Mouse (Mus musculus) liver, embryonic 12.5 days (tissue): ENCODE measurements around the gene Prph. TPM values are rescaled to one million over a fixed set of nuclear protein-coding genes. Genes with fewer than 3 reads are reported as not detected.
A peak's percentile ranks its signal among the peaks of the same experiment; 100 is the strongest.

ENCODE experiments used
- ATAC-seq: fragments of 200-750 bp; cut with Nextera tagmentation; 2 replicates; pipeline ENCODE4 v1.8.0; 2017; ENCODE audit warnings: moderate number of reproducible peaks, mild to moderate bottlenecking, moderate library complexity
- H3K27ac ChIP-seq: fragments of 300-500 bp; sonication (generic); 2 replicates; pipeline ENCODE4 v1.5.1; 2016; ENCODE audit warnings: mild to moderate bottlenecking
- H3K27me3 ChIP-seq: fragments of 300-500 bp; sonication (generic); replicated peaks from 2 replicates; pipeline ENCODE4 v1.6.1; 2016; ENCODE audit warnings: mild to moderate bottlenecking, moderate library complexity
- H3K36me3 ChIP-seq: fragments of 300-500 bp; sonication (generic); 2 replicates; pipeline ENCODE4 v1.6.1; 2016; ENCODE audit warnings: mild to moderate bottlenecking, moderate library complexity
- H3K4me1 ChIP-seq: fragments of 300-500 bp; sonication (generic); 2 replicates; pipeline ENCODE4 v1.6.1; 2016
- H3K4me2 ChIP-seq: fragments of 300-500 bp; sonication (generic); 2 replicates; pipeline ENCODE4 v1.6.1; 2016; ENCODE audit warnings: mild to moderate bottlenecking, moderate library complexity
- H3K4me3 ChIP-seq: fragments of 300-500 bp; sonication (generic); 2 replicates; pipeline ENCODE4 v1.5.1; 2016; ENCODE audit warnings: mild to moderate bottlenecking, moderate library complexity
- H3K9ac ChIP-seq: fragments of 300-500 bp; sonication (generic); 2 replicates; pipeline ENCODE4 v1.6.1; 2016; ENCODE audit warnings: mild to moderate bottlenecking, moderate library complexity
- H3K9me3 ChIP-seq: fragments of 300-500 bp; sonication (generic); replicated peaks from 2 replicates; pipeline ENCODE4 v1.6.1; 2016; ENCODE audit warnings: mild to moderate bottlenecking, moderate library complexity
- WGBS: fragments of 180-500 bp; shearing (Covaris S2); methylation state at CpG from one replicate; pipeline ENCODE4 v1.1.7; 2016; ENCODE audit not compliant: insufficient replicate concordance; 5-methylcytosine and 5-hydroxymethylcytosine counted together
- polyA plus RNA-seq: library from polyadenylated mRNA; unstranded; fragments of >200 nt; fragmentation: Nextera tagmentation; extraction: Ambion mirVana; gene quantifications from 2 replicates; pipeline ENCODE4 v1.2.1, GENCODE M21; 2016

Prph gene
- 0.35 and 0.89 TPM in 2 replicates for polyA plus RNA-seq

- H3K9me3 ChIP-seq = no peaks in the 10 kb centered on the region
- 4% methylated on average over 30 of the region's 30 CpGs for WGBS
- H3K27ac ChIP-seq = no peak within 1 kb of the TSS
- H3K4me2 ChIP-seq = peak within 1 kb of the TSS; percentile 54
- no peak for ATAC-seq
- no peak within 1 kb of the TSS for H3K9ac ChIP-seq
- no peaks in the 10 kb centered on the region for H3K36me3 ChIP-seq
- peaks cover 99% of the 10 kb centered on the region for H3K27me3 ChIP-seq
- peak within 1 kb of the TSS; percentile 38 for H3K4me3 ChIP-seq
- peaks cover 19% of the 10 kb centered on the region for H3K4me1 ChIP-seq
Measured at GRCm38 (mm10) chr15:99055040-99055439, at the start of gene Prph. Prph (plus strand) TSS chr15:99055174.

- WGBS = 36% methylated on average over 6 of the region's 6 CpGs
- Histone ChIP-seq H3K9ac (no peak overlapping the region), H3K36me3 (no peaks in the 10 kb centered on the region), H3K27ac (no peak overlapping the region), H3K4me1 (no peaks in the 10 kb centered on the region), H3K4me2 (no peak overlapping the region), H3K4me3 (no peak overlapping the region), H3K27me3 (peaks cover 1% of the 10 kb centered on the region), H3K9me3 (no peaks in the 10 kb centered on the region)
- no peak for ATAC-seq
Measured at GRCm38 (mm10) chr15:99008801-99009241, 46.2 kb upstream of the Prph start.

- no peak overlapping the region for H3K4me2 ChIP-seq
- ATAC-seq = no peak
- no peaks in the 10 kb centered on the region for H3K36me3 ChIP-seq
- no peak overlapping the region for H3K27ac ChIP-seq
- peaks cover 14% of the 10 kb centered on the region for H3K27me3 ChIP-seq
- H3K9ac ChIP-seq = no peak overlapping the region
- H3K9me3 ChIP-seq = no peaks in the 10 kb centered on the region
- WGBS = 80% methylated on average over 2 of the region's 2 CpGs
- H3K4me1 ChIP-seq = no peaks in the 10 kb centered on the region
- H3K4me3 ChIP-seq = no peak overlapping the region
Measured at GRCm38 (mm10) chr15:99010896-99011295, 44.1 kb upstream of the Prph start.

- Histone ChIP-seq H3K36me3 (no peaks in the 10 kb centered on the region), H3K27me3 (peaks cover 14% of the 10 kb centered on the region), H3K9me3 (no peaks in the 10 kb centered on the region), H3K9ac (no peak overlapping the region), H3K27ac (no peak overlapping the region), H3K4me3 (no peak overlapping the region), H3K4me1 (no peaks in the 10 kb centered on the region), H3K4me2 (no peak overlapping the region)
- no peak for ATAC-seq
- 59% methylated on average over 3 of the region's 3 CpGs for WGBS
Measured at GRCm38 (mm10) chr15:99011946-99012345, 43.0 kb upstream of the Prph start.

- no peak for ATAC-seq
- no peaks in the 10 kb centered on the region for H3K4me1 ChIP-seq
- no peak overlapping the region for H3K9ac ChIP-seq
- 54% methylated on average over 9 of the region's 9 CpGs for WGBS
- H3K9me3 ChIP-seq = no peaks in the 10 kb centered on the region
- H3K27ac ChIP-seq = no peak overlapping the region
- no peak overlapping the region for H3K4me2 ChIP-seq
- H3K36me3 ChIP-seq = no peaks in the 10 kb centered on the region
- H3K4me3 ChIP-seq = no peak overlapping the region
- H3K27me3 ChIP-seq = peaks cover 31% of the 10 kb centered on the region
Measured at GRCm38 (mm10) chr15:99014496-99015030, 40.4 kb upstream of the Prph start.

DNA sequence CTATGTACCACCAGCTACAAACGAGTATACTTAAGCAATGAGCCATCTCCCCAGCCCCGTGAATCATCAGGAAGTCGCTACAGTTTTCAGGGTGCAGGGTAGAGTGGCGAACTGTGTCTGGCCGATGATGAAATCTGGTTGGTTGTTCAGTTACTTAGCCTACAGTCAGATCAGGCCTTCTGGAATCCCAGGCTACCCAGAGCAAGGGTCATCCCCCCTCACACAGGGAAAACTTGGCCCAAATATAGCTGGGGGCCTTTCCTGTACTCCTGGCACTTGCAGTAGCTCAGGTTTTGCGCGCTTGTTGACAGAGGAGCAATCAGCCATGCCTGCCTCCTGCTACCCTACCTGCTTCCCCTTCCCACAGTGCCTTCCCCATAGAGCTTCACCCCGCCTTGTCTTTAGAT is 37.6 kb upstream of the Prph start:
- Histone ChIP-seq H3K4me2 (no peak overlapping the region), H3K4me3 (no peak overlapping the region), H3K9ac (no peak overlapping the region), H3K36me3 (no peaks in the 10 kb centered on the region), H3K9me3 (no peaks in the 10 kb centered on the region; the same call in 1 of the 2 replicates), H3K27me3 (peaks cover 34% of the 10 kb centered on the region), H3K4me1 (no peaks in the 10 kb centered on the region), H3K27ac (no peak overlapping the region)
- WGBS = 55% methylated on average over 8 of the region's 8 CpGs
- ATAC-seq = peak; percentile 18; the same call in 1 of the 2 replicates

DNA sequence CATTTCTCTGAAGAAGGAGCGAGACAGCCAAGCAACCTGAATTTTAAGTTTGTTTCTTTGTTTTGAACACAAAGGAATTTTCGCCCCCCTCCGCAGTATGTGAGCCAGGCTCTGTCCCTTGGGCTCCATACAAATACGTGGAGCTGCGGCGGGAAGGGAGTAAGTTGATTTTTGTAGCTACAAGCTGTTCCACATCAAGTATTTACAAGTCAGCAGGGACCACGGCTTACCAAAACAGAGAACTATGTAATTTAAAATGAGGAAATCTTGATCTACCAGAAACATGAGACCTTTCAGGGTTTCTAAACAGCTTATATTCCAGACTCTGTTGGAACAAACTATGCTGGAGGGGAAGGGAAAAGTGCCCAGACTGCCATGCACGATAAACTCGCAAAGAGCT is 37.0 kb upstream of the Prph start:
- Histone ChIP-seq H3K4me2 (no peak overlapping the region), H3K4me1 (no peaks in the 10 kb centered on the region), H3K9me3 (no peaks in the 10 kb centered on the region; the same call in 1 of the 2 replicates), H3K27me3 (peaks cover 34% of the 10 kb centered on the region), H3K4me3 (no peak overlapping the region), H3K27ac (no peak overlapping the region), H3K36me3 (no peaks in the 10 kb centered on the region), H3K9ac (no peak overlapping the region)
- WGBS = 72% methylated on average over 9 of the region's 9 CpGs
- ATAC-seq = no peak

DNA sequence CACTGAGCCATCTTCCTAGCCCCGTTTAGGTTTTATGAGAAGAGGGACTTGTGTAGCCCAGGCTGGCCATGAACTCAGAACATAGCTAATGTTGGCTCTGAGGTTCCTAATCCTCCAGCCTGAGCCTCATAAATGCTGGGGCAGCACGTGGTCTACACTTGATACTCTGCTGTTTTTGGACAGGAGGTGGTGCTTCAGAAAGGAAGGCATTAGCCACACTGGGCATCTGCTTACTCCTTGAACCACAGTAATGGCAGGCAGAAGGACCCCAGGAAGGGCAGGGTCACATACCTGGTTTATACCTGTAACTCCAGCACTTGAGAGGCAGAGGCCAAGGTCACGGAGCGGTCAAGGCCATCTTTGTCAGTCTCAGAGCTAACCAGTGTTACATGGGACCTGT is 36.3 kb upstream of the Prph start:
- no peaks in the 10 kb centered on the region for H3K4me1 ChIP-seq
- no peak overlapping the region for H3K27ac ChIP-seq
- no peak overlapping the region for H3K4me3 ChIP-seq
- ATAC-seq = no peak
- 66% methylated on average over 4 of the region's 4 CpGs for WGBS
- no peaks in the 10 kb centered on the region for H3K36me3 ChIP-seq
- no peak overlapping the region for H3K9ac ChIP-seq
- H3K27me3 ChIP-seq = peaks cover 34% of the 10 kb centered on the region
- H3K9me3 ChIP-seq = no peaks in the 10 kb centered on the region; the same call in 1 of the 2 replicates
- H3K4me2 ChIP-seq = no peak overlapping the region

- Histone ChIP-seq H3K27ac (no peak overlapping the region), H3K4me2 (no peak overlapping the region), H3K4me1 (no peaks in the 10 kb centered on the region), H3K9ac (no peak overlapping the region), H3K27me3 (peaks cover 34% of the 10 kb centered on the region), H3K36me3 (no peaks in the 10 kb centered on the region), H3K9me3 (no peaks in the 10 kb centered on the region; the same call in 1 of the 2 replicates), H3K4me3 (no peak overlapping the region)
- 55% methylated on average over 8 of the region's 8 CpGs for WGBS
- no peak for ATAC-seq
Measured at GRCm38 (mm10) chr15:99019436-99019835, 35.5 kb upstream of the Prph start.

- peaks cover 4% of the 10 kb centered on the region; the same call in 1 of the 2 replicates for H3K4me1 ChIP-seq
- no peak for ATAC-seq
- 65% methylated on average over 4 of the region's 4 CpGs for WGBS
Measured at GRCm38 (mm10) chr15:99020171-99020570, 34.8 kb upstream of the Prph start.

GRCm38 (mm10) chr15:99021255-99021654 is 33.7 kb upstream of the Prph start:
- WGBS = 79% methylated on average over 7 of the region's 7 CpGs
- no peak overlapping the region for H3K4me2 ChIP-seq
- H3K27ac ChIP-seq = no peak overlapping the region
- no peak overlapping the region for H3K4me3 ChIP-seq
- ATAC-seq = no peak
- no peaks in the 10 kb centered on the region for H3K36me3 ChIP-seq
- H3K9me3 ChIP-seq = no peaks in the 10 kb centered on the region; the same call in 1 of the 2 replicates
- no peak overlapping the region for H3K9ac ChIP-seq
- peaks cover 27% of the 10 kb centered on the region for H3K27me3 ChIP-seq
- peaks cover 7% of the 10 kb centered on the region; the same call in 1 of the 2 replicates for H3K4me1 ChIP-seq

More at GRCm38 (mm10) chr15:99020171-99020570, 34.8 kb upstream of the Prph start:
- H3K27me3 ChIP-seq = peaks cover 27% of the 10 kb centered on the region
- no peak overlapping the region for H3K27ac ChIP-seq
- no peak overlapping the region for H3K4me3 ChIP-seq
- no peaks in the 10 kb centered on the region; the same call in 1 of the 2 replicates for H3K9me3 ChIP-seq
- H3K9ac ChIP-seq = no peak overlapping the region
- no peak overlapping the region for H3K4me2 ChIP-seq
- H3K36me3 ChIP-seq = no peaks in the 10 kb centered on the region

GRCm38 (mm10) chr15:99024668-99025314 is 30.2 kb upstream of the Prph start:
- 17% methylated on average over 7 of the region's 8 CpGs for WGBS
- no peak for ATAC-seq
- Histone ChIP-seq H3K36me3 (no peaks in the 10 kb centered on the region), H3K27ac (no peak overlapping the region), H3K9me3 (no peaks in the 10 kb centered on the region; the same call in 1 of the 2 replicates), H3K27me3 (peaks cover 10% of the 10 kb centered on the region; the same call in 1 of the 2 replicates), H3K9ac (no peak overlapping the region), H3K4me1 (peaks cover 19% of the 10 kb centered on the region), H3K4me3 (no peak overlapping the region), H3K4me2 (no peak overlapping the region)
